Mouse (Mus musculus) lung, embryonic 16.5 days (tissue): ENCODE data around the gene Aym1. TPM values are rescaled to one million over a fixed set of nuclear protein-coding genes. Genes with fewer than 3 reads are reported as not detected.

Source experiments
- microRNA-seq: library from miRNA; unstranded; fragments of <30 nt; microRNA quantifications from one replicate; pipeline ENCODE4, GENCODE M21; 2016
- polyA plus RNA-seq: library from polyadenylated mRNA; unstranded; fragments of >200 nt; fragmentation: Nextera tagmentation; extraction: Ambion mirVana; gene quantifications from 2 replicates; pipeline ENCODE4 v1.2.1, GENCODE M21; 2015

The Aym1 gene
- polyA plus RNA-seq, 1 experiment from 2014 or later: not detected

Small RNA genes lying within 50 kb of the gene (microRNA-seq; reads per million reads assigned to microRNA genes)
- gene Mir7229 (not detected), gene Mir7230 (not detected)

Other genes starting within 250 kb of the Aym1 start
- gene 2900026A02Rik, start 136.1 kb upstream of the Aym1 start, polyA plus RNA-seq: 12.6 TPM in 2 replicates
- gene Tmem211, start 130.4 kb upstream of the Aym1 start, polyA plus RNA-seq: not detected in 2 replicates
- gene Sgsm1, start 46.5 kb upstream of the Aym1 start, polyA plus RNA-seq: 4.3 TPM in 2 replicates
- 4.5 and 4.8 TPM in 2 replicates for gene Wscd2, start 133.0 kb downstream of the Aym1 start, polyA plus RNA-seq